Mouse (Mus musculus): ENCODE measurements around the gene Ttc39a. TPM values are rescaled to one million over a fixed set of nuclear protein-coding genes. Genes with fewer than 3 reads are reported as not detected.

Ttc39a gene
- polyA plus RNA-seq, 1 experiment from 2014 or later, result 3.5 TPM

GRCm38 (mm10) chr4:109467687-109468086 is 61.3 kb downstream of the Ttc39a start:
- Histone ChIP-seq H3K4me3 (replicated peaks; ENCODE audit: low read length) (no peak overlapping the region), H3K4me1 (replicated peaks; ENCODE audit: control insufficient read depth, insufficient read depth, low read length) (no peaks in the 10 kb centered on the region), H3K4me2 (replicated peaks) (no peak overlapping the region), H3K27ac (no peak overlapping the region), H3K9me3 (ENCODE audit: control insufficient read depth, low read length) (no peaks in the 10 kb centered on the region), H3K36me3 (replicated peaks; ENCODE audit: control insufficient read depth, insufficient read depth) (0 out of 2 replicates have a peak, but pooled peaks cover 3% of the 10 kb centered on the region), H3K27me3 (ENCODE audit: control insufficient read depth, insufficient read depth, low read length) (no peaks in the 10 kb centered on the region), H3K9ac (no peak overlapping the region)
- DNase-seq (ENCODE audit: low spot score), result no peak
- ATAC-seq (ENCODE audit: low FRiP score), result no peak

- DNase-seq (ENCODE audit: low spot score), result no peak
- Histone ChIP-seq H3K36me3 (replicated peaks; ENCODE audit: control insufficient read depth, insufficient read depth) (0 out of 2 replicates have a peak, but pooled peaks cover 3% of the 10 kb centered on the region), H3K9ac (no peak overlapping the region), H3K4me1 (replicated peaks; ENCODE audit: control insufficient read depth, insufficient read depth, low read length) (peaks cover 8% of the 10 kb centered on the region), H3K4me3 (replicated peaks; ENCODE audit: low read length) (no peak overlapping the region), H3K27me3 (ENCODE audit: control insufficient read depth, insufficient read depth, low read length) (peaks cover 3% of the 10 kb centered on the region; the same call in 1 of the 2 replicates), H3K9me3 (ENCODE audit: control insufficient read depth, low read length) (no peaks in the 10 kb centered on the region), H3K4me2 (replicated peaks) (no peak overlapping the region), H3K27ac (no peak overlapping the region)
- no peak for ATAC-seq (ENCODE audit: low FRiP score)
These were observed 65.2 kb downstream of the Ttc39a start for GRCm38 (mm10) chr4:109471606-109472005.

- WGBS, result 97% methylated on average over 3 of the region's 3 CpGs
- Histone ChIP-seq H3K27me3 (ENCODE audit: control insufficient read depth, insufficient read depth, low read length) (peaks cover 3% of the 10 kb centered on the region; the same call in 1 of the 2 replicates), H3K36me3 (replicated peaks; ENCODE audit: control insufficient read depth, insufficient read depth) (0 out of 2 replicates have a peak, but pooled peaks cover 3% of the 10 kb centered on the region), H3K27ac (no peak overlapping the region), H3K4me1 (replicated peaks; ENCODE audit: control insufficient read depth, insufficient read depth, low read length) (peaks cover 8% of the 10 kb centered on the region), H3K9me3 (ENCODE audit: control insufficient read depth, low read length) (no peaks in the 10 kb centered on the region), H3K4me2 (replicated peaks) (no peak overlapping the region), H3K4me3 (replicated peaks; ENCODE audit: low read length) (no peak overlapping the region), H3K9ac (no peak overlapping the region)
- ATAC-seq (ENCODE audit: low FRiP score) (no peak), DNase-seq (ENCODE audit: low spot score) (no peak)
These were observed 66.1 kb downstream of the Ttc39a start for GRCm38 (mm10) chr4:109472566-109472965.

- Histone ChIP-seq H3K27ac (no peak overlapping the region), H3K9ac (peak overlapping the region; percentile 98), H3K27me3 (ENCODE audit: control insufficient read depth, insufficient read depth, low read length) (peaks cover 3% of the 10 kb centered on the region; the same call in 1 of the 2 replicates), H3K36me3 (replicated peaks; ENCODE audit: control insufficient read depth, insufficient read depth) (0 out of 2 replicates have a peak, but pooled peaks cover 3% of the 10 kb centered on the region), H3K4me2 (replicated peaks) (peak overlapping the region; percentile 60), H3K4me1 (replicated peaks; ENCODE audit: control insufficient read depth, insufficient read depth, low read length) (peaks cover 8% of the 10 kb centered on the region), H3K9me3 (ENCODE audit: control insufficient read depth, low read length) (no peaks in the 10 kb centered on the region), H3K4me3 (replicated peaks; ENCODE audit: low read length) (peak overlapping the region; percentile 99)
- ATAC-seq (ENCODE audit: low FRiP score) (no peak), DNase-seq (ENCODE audit: low spot score) (no peak)
- 47% methylated on average over 2 of the region's 2 CpGs for WGBS
These were observed 68.7 kb downstream of the Ttc39a start for GRCm38 (mm10) chr4:109475078-109475477.

- peaks cover 3% of the 10 kb centered on the region; the same call in 1 of the 2 replicates for H3K27me3 ChIP-seq (ENCODE audit: control insufficient read depth, insufficient read depth, low read length)
- H3K27ac ChIP-seq, result peak overlapping the region; percentile 97
- H3K9me3 ChIP-seq (ENCODE audit: control insufficient read depth, low read length), result no peaks in the 10 kb centered on the region
- H3K36me3 ChIP-seq (replicated peaks; ENCODE audit: control insufficient read depth, insufficient read depth), result 0 out of 2 replicates have a peak, but pooled peaks cover 3% of the 10 kb centered on the region
- peak overlapping the region; percentile 99 for H3K4me3 ChIP-seq (replicated peaks; ENCODE audit: low read length)
- ATAC-seq (ENCODE audit: low FRiP score), result peak; percentile 78
- H3K4me2 ChIP-seq (replicated peaks), result peak overlapping the region; percentile 60
- H3K9ac ChIP-seq, result peak overlapping the region; percentile 98
- under 1% methylated on average over 58 of the region's 68 CpGs for WGBS
- DNase-seq (ENCODE audit: low spot score), result peak; percentile 52
- H3K4me1 ChIP-seq (replicated peaks; ENCODE audit: control insufficient read depth, insufficient read depth, low read length), result peaks cover 8% of the 10 kb centered on the region
These were observed 69.4 kb downstream of the Ttc39a start for GRCm38 (mm10) chr4:109475577-109476553.

GRCm38 (mm10) chr4:109476554-109477014 is 70.2 kb downstream of the Ttc39a start:
- no peaks in the 10 kb centered on the region for H3K9me3 ChIP-seq (ENCODE audit: control insufficient read depth, low read length)
- 0 out of 2 replicates have a peak, but pooled peaks cover 3% of the 10 kb centered on the region for H3K36me3 ChIP-seq (replicated peaks; ENCODE audit: control insufficient read depth, insufficient read depth)
- peak overlapping the region; percentile 97 for H3K27ac ChIP-seq
- H3K9ac ChIP-seq, result peak overlapping the region; percentile 98
- H3K4me1 ChIP-seq (replicated peaks; ENCODE audit: control insufficient read depth, insufficient read depth, low read length), result peaks cover 8% of the 10 kb centered on the region
- peak; percentile 99 for ATAC-seq (ENCODE audit: low FRiP score)
- peak overlapping the region; percentile 99 for H3K4me3 ChIP-seq (replicated peaks; ENCODE audit: low read length)
- WGBS, result 0% methylated on average over 36 of the region's 39 CpGs
- H3K27me3 ChIP-seq (ENCODE audit: control insufficient read depth, insufficient read depth, low read length), result peaks cover 3% of the 10 kb centered on the region; the same call in 1 of the 2 replicates
- peak overlapping the region; percentile 60 for H3K4me2 ChIP-seq (replicated peaks)
- DNase-seq (ENCODE audit: low spot score), result peak; percentile 90

GRCm38 (mm10) chr4:109477454-109477853 is 71.0 kb downstream of the Ttc39a start:
- no peaks in the 10 kb centered on the region for H3K36me3 ChIP-seq (replicated peaks; ENCODE audit: control insufficient read depth, insufficient read depth)
- no peak overlapping the region for H3K4me2 ChIP-seq (replicated peaks)
- H3K9me3 ChIP-seq (ENCODE audit: control insufficient read depth, low read length), result no peaks in the 10 kb centered on the region
- no peak for ATAC-seq (ENCODE audit: low FRiP score)
- no peak overlapping the region for H3K9ac ChIP-seq
- peaks cover 3% of the 10 kb centered on the region; the same call in 1 of the 2 replicates for H3K27me3 ChIP-seq (ENCODE audit: control insufficient read depth, insufficient read depth, low read length)
- no peak overlapping the region for H3K4me3 ChIP-seq (replicated peaks; ENCODE audit: low read length)
- H3K27ac ChIP-seq, result no peak overlapping the region
- peaks cover 8% of the 10 kb centered on the region for H3K4me1 ChIP-seq (replicated peaks; ENCODE audit: control insufficient read depth, insufficient read depth, low read length)
- DNase-seq (ENCODE audit: low spot score), result no peak
- 96% methylated on average over 3 of the region's 3 CpGs for WGBS

- Histone ChIP-seq H3K27ac (no peak overlapping the region), H3K4me3 (replicated peaks; ENCODE audit: low read length) (no peak overlapping the region), H3K4me1 (replicated peaks; ENCODE audit: control insufficient read depth, insufficient read depth, low read length) (no peaks in the 10 kb centered on the region), H3K36me3 (replicated peaks; ENCODE audit: control insufficient read depth, insufficient read depth) (no peaks in the 10 kb centered on the region), H3K27me3 (ENCODE audit: control insufficient read depth, insufficient read depth, low read length) (no peaks in the 10 kb centered on the region), H3K4me2 (replicated peaks) (no peak overlapping the region), H3K9ac (no peak overlapping the region), H3K9me3 (ENCODE audit: control insufficient read depth, low read length) (no peaks in the 10 kb centered on the region)
- no peak for ATAC-seq (ENCODE audit: low FRiP score)
- WGBS, result 89% methylated on average over 2 of the region's 2 CpGs
- no peak for DNase-seq (ENCODE audit: low spot score)
These were observed 75.0 kb downstream of the Ttc39a start for GRCm38 (mm10) chr4:109481424-109481823.

- H3K27ac ChIP-seq, result no peak overlapping the region
- no peaks in the 10 kb centered on the region for H3K36me3 ChIP-seq (replicated peaks; ENCODE audit: control insufficient read depth, insufficient read depth)
- H3K4me1 ChIP-seq (replicated peaks; ENCODE audit: control insufficient read depth, insufficient read depth, low read length), result no peaks in the 10 kb centered on the region
- H3K9ac ChIP-seq, result no peak overlapping the region
- WGBS, result 93% methylated on average over 1 of the region's 1 CpGs
- H3K27me3 ChIP-seq (ENCODE audit: control insufficient read depth, insufficient read depth, low read length), result no peaks in the 10 kb centered on the region
- H3K4me2 ChIP-seq (replicated peaks), result no peak overlapping the region
- ATAC-seq (ENCODE audit: low FRiP score) (no peak), DNase-seq (ENCODE audit: low spot score) (no peak)
- H3K4me3 ChIP-seq (replicated peaks; ENCODE audit: low read length), result no peak overlapping the region
- no peaks in the 10 kb centered on the region for H3K9me3 ChIP-seq (ENCODE audit: control insufficient read depth, low read length)
These were observed 76.3 kb downstream of the Ttc39a start for GRCm38 (mm10) chr4:109482701-109483100.
